Mouse (Mus musculus) spleen, adult 2 months (tissue): ENCODE results near the gene Ttll11.

ENCODE experiments used
- CTCF ChIP-seq: fragments of 200-500 bp; IDR thresholded peaks from 2 replicates; pipeline ENCODE4 v1.5.1; 2011; ENCODE audit warnings: mild to moderate bottlenecking, inconsistent platforms; ENCODE audit not compliant: insufficient read depth, insufficient read length, insufficient replicate concordance; ENCODE audit errors: extremely low read depth
- POLR2A ChIP-seq: fragments of 200-500 bp; IDR thresholded peaks from 2 replicates; pipeline ENCODE4 v1.6.1; 2011; ENCODE audit warnings: low read depth, low read length, inconsistent platforms

DNA sequence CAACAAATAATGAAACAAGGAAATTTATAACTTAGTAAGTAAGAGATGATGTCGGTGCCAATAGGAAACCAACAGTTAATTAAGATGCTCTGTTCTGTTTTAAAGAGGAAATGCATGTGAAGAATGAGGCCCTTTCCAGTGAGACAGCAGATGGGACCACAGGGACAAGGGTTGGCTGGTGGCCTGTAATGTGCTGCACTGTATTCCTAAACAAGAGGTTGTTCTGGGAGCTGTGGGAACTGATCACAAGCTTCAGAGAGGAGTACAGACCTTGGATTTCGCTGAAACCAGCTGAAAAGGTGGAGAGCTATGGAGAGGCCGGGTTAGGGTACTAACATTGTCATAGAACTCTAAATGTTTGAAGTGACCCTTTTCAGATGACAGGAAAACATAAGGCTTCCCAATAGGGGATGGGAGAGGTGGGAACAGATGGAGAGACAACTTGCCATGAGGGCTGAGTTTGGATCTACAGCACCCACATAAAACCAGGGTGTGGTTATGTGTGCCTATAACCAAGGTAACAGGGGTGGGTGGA lies 18.1 kb downstream of the Ttll11 start:
- TF ChIP-seq CTCF (no peak), POLR2A (no peak)
